Mouse (Mus musculus) lung, adult 2 months (tissue): ENCODE data around the gene Wwox. TPM values are rescaled to one million over a fixed set of nuclear protein-coding genes. Genes with fewer than 3 reads are reported as not detected.

Experiments used
- DNase-seq: peaks from one replicate; pipeline ENCODE4 v3.0.0; 2022
- H3K4me1 ChIP-seq: fragments of 200-500 bp; 2 replicates; pipeline ENCODE4 v1.6.1; 2011; ENCODE audit warnings: low read length; ENCODE audit not compliant: control insufficient read depth, insufficient read depth
- H3K4me3 ChIP-seq: fragments of 200-500 bp; replicated peaks from 2 replicates; pipeline ENCODE3; 2011; ENCODE audit warnings: low read depth, mild to moderate bottlenecking, control low read depth, low read length; ENCODE audit errors: extremely low read depth
- CTCF ChIP-seq: fragments of 200-500 bp; IDR thresholded peaks from 2 replicates; pipeline ENCODE4 v1.5.1; 2011; ENCODE audit warnings: mild to moderate bottlenecking, low read length, control low read depth; ENCODE audit not compliant: insufficient read depth
- POLR2A ChIP-seq: fragments of 200-500 bp; IDR thresholded peaks from 2 replicates; pipeline ENCODE4 v1.6.1; 2011; ENCODE audit warnings: low read depth, mild to moderate bottlenecking, control low read depth, low read length, borderline replicate concordance; ENCODE audit errors: extremely low read depth
- WGBS: fragments of 180-500 bp; shearing (Covaris S2); methylation state at CpG from one replicate; pipeline ENCODE4 v1.1.7; 2018; 5-methylcytosine and 5-hydroxymethylcytosine counted together
- polyA plus RNA-seq: library from polyadenylated mRNA; depleted of rRNA; stranded (reverse); fragments of >200 nt; gene quantifications from 2 replicates; pipeline ENCODE4 v1.2.3, GENCODE M21; 2012

Wwox gene
- polyA plus RNA-seq, 1 experiment: 8.5 TPM

- no peak for DNase-seq
- H3K4me3 ChIP-seq: no peak overlapping the region
- TF ChIP-seq POLR2A: no peak
- no peak for TF ChIP-seq CTCF
- 77% methylated on average over 9 of the region's 9 CpGs for whole genome bisulfite sequencing
- H3K4me1 ChIP-seq: no peaks in the 10 kb centered on the region
These were observed 195.4 kb downstream of the Wwox start for GRCm38 (mm10) chr8:114634669-114635410.

GRCm38 (mm10) chr8:114636376-114636775 is 196.9 kb downstream of the Wwox start:
- 30% methylated on average over 5 of the region's 5 CpGs for WGBS
- Histone ChIP-seq H3K4me1 (no peaks in the 10 kb centered on the region), H3K4me3 (no peak overlapping the region)
- no peak for DNase-seq
- TF ChIP-seq CTCF: no peak
- no peak for TF ChIP-seq POLR2A

GRCm38 (mm10) chr8:114641809-114642208 is 202.4 kb downstream of the Wwox start:
- TF ChIP-seq POLR2A (no peak), CTCF (no peak)
- Histone ChIP-seq H3K4me1 (no peaks in the 10 kb centered on the region), H3K4me3 (no peak overlapping the region)
- WGBS: 71% methylated on average over 9 of the region's 9 CpGs
- DNase-seq: no peak

- WGBS: 79% methylated on average over 14 of the region's 14 CpGs
These were observed 211.3 kb downstream of the Wwox start for GRCm38 (mm10) chr8:114650789-114651188.

GRCm38 (mm10) chr8:114657789-114658188 is 218.3 kb downstream of the Wwox start:
- Histone ChIP-seq H3K4me3 (no peak overlapping the region), H3K4me1 (no peaks in the 10 kb centered on the region)
- no peak for TF ChIP-seq POLR2A
- no peak for DNase-seq
- 29% methylated on average over 4 of the region's 4 CpGs for WGBS

More at GRCm38 (mm10) chr8:114650789-114651188, 211.3 kb downstream of the Wwox start:
- no peak for DNase-seq
- no peak overlapping the region for H3K4me3 ChIP-seq
- no peaks in the 10 kb centered on the region for H3K4me1 ChIP-seq
- TF ChIP-seq CTCF (no peak), POLR2A (no peak)

- no peak overlapping the region for H3K4me3 ChIP-seq
- no peaks in the 10 kb centered on the region for H3K4me1 ChIP-seq
- DNase-seq: no peak
- WGBS: 39% methylated on average over 4 of the region's 4 CpGs
- TF ChIP-seq CTCF (no peak), POLR2A (no peak)
These were observed 219.0 kb downstream of the Wwox start for GRCm38 (mm10) chr8:114658475-114658874.

GRCm38 (mm10) chr8:114663053-114663452 is 223.6 kb downstream of the Wwox start:
- Histone ChIP-seq H3K4me3 (no peak overlapping the region), H3K4me1 (no peaks in the 10 kb centered on the region)
- WGBS: 68% methylated on average over 7 of the region's 7 CpGs
- no peak for TF ChIP-seq POLR2A
- no peak for TF ChIP-seq CTCF
- DNase-seq: no peak

- no peak for DNase-seq
- H3K4me3 ChIP-seq: no peak overlapping the region
- TF ChIP-seq POLR2A: no peak
- no peak for TF ChIP-seq CTCF
- H3K4me1 ChIP-seq: no peaks in the 10 kb centered on the region
- 70% methylated on average over 6 of the region's 6 CpGs for WGBS
These were observed 226.1 kb downstream of the Wwox start for GRCm38 (mm10) chr8:114665521-114665920.

- no peak for TF ChIP-seq POLR2A
- no peak for TF ChIP-seq CTCF
- DNase-seq: no peak
- 72% methylated on average over 6 of the region's 6 CpGs for WGBS
- H3K4me1 ChIP-seq: no peaks in the 10 kb centered on the region
- H3K4me3 ChIP-seq: no peak overlapping the region
These were observed 231.3 kb downstream of the Wwox start for GRCm38 (mm10) chr8:114670801-114671200.

- TF ChIP-seq CTCF (no peak), POLR2A (no peak)
- H3K4me1 ChIP-seq: no peaks in the 10 kb centered on the region
- WGBS: 59% methylated on average over 9 of the region's 9 CpGs
- no peak for DNase-seq
- no peak overlapping the region for H3K4me3 ChIP-seq
These were observed 231.8 kb downstream of the Wwox start for GRCm38 (mm10) chr8:114671237-114671674.

- WGBS: 96% methylated on average over 3 of the region's 3 CpGs
- no peak for TF ChIP-seq POLR2A
- no peak overlapping the region for H3K4me3 ChIP-seq
- no peaks in the 10 kb centered on the region for H3K4me1 ChIP-seq
- no peak for DNase-seq
These were observed 234.0 kb downstream of the Wwox start for GRCm38 (mm10) chr8:114673416-114673815.

- DNase-seq: no peak
- WGBS: 85% methylated on average over 7 of the region's 7 CpGs
These were observed 235.7 kb downstream of the Wwox start for GRCm38 (mm10) chr8:114675151-114675550.

More at GRCm38 (mm10) chr8:114675151-114675550, 235.7 kb downstream of the Wwox start:
- Histone ChIP-seq H3K4me3 (no peak overlapping the region), H3K4me1 (no peaks in the 10 kb centered on the region)
- TF ChIP-seq CTCF: no peak
- no peak for TF ChIP-seq POLR2A
